Mouse (Mus musculus): Measurements from ENCODE around the gene Ephb4. TPM values are rescaled to one million over a fixed set of nuclear protein-coding genes. Genes with fewer than 3 reads are reported as not detected.
A peak's percentile ranks its signal among the peaks of the same experiment; 100 is the strongest.

The Ephb4 gene
- total and polyA plus RNA-seq, 3 experiments: 0.08 to 0.12 TPM; not detected in 1

GRCm38 (mm10) chr5:137308356-137308755 is 41.6 kb upstream of the Ephb4 start:
- Histone ChIP-seq H3K36me3 (ENCODE audit: control insufficient read depth in 1 of 2, insufficient read depth in 2 of 2, low read length in 2 of 2) (peaks cover 0 to 32% of the 10 kb centered on the region in 2 experiments; a peak in 2 of 4 replicates), H3K27ac (ENCODE audit: control insufficient read depth, low read depth, low read length) (peak overlapping the region; percentile 93), H3K79me2 (ENCODE audit: control insufficient read depth, insufficient read depth, low read length, poor library complexity) (peaks cover 34% of the 10 kb centered on the region), H3K27me3 (ENCODE audit: control insufficient read depth in 1 of 2, insufficient read depth in 2 of 2, low read length in 2 of 2) (no peaks in the 10 kb centered on the region), H3K4me3 (ENCODE audit: control insufficient read depth in 1 of 2, insufficient read depth in 1 of 2, low read depth in 2 of 2, low read length in 2 of 2) (peak overlapping the region; percentile 73 to 82), H3K9ac (ENCODE audit: control insufficient read depth, low read depth, low read length, poor library complexity, severe bottlenecking) (peak overlapping the region; percentile 93), H3K4me1 (ENCODE audit: control insufficient read depth in 1 of 2, insufficient read depth in 2 of 2, low read length in 2 of 2) (peaks cover 5 to 25% of the 10 kb centered on the region in 2 experiments; a peak in 3 of 4 replicates), H3K9me3 (replicated peaks; ENCODE audit: insufficient read depth, low read length) (no peaks in the 10 kb centered on the region)
- TF ChIP-seq MXI1 (IDR thresholded peaks at IDR 0.05; ENCODE audit: low read depth, low read length): no peak
- no peak for TF ChIP-seq KAT2A (conservative IDR thresholded peaks at IDR 0.05; ENCODE audit: low read depth, low read length)
- no peak for TF ChIP-seq POLR2AphosphoS2 (IDR thresholded peaks at IDR 0.05; ENCODE audit: low read length)
- peak in 2 of 3 experiments; percentile 22 to 34; a peak in 2 of 6 replicates for TF ChIP-seq CTCF (IDR thresholded peaks at IDR 0.05 in 2 of 3, conservative IDR thresholded peaks at IDR 0.05 in 1 of 3; ENCODE audit: control insufficient read depth in 1 of 3, insufficient read depth in 1 of 3, low read depth in 2 of 3, low read length in 3 of 3, poor library complexity in 1 of 3, severe bottlenecking in 1 of 3)
- TF ChIP-seq MYC (IDR thresholded peaks at IDR 0.05; ENCODE audit: low read depth, low read length): no peak
- no peak for TF ChIP-seq SIN3A (IDR thresholded peaks at IDR 0.05; ENCODE audit: low read length)
- DNase-seq (ENCODE audit: low read depth, low spot score): peak; percentile 59

GRCm38 (mm10) chr5:137313466-137314192 is 36.3 kb upstream of the Ephb4 start:
- Histone ChIP-seq H3K4me1 (ENCODE audit: control insufficient read depth in 1 of 2, insufficient read depth in 2 of 2, low read length in 2 of 2) (peaks cover 16 to 17% of the 10 kb centered on the region in 2 experiments), H3K9me3 (replicated peaks; ENCODE audit: insufficient read depth, low read length) (no peaks in the 10 kb centered on the region), H3K27me3 (ENCODE audit: control insufficient read depth in 1 of 2, insufficient read depth in 2 of 2, low read length in 2 of 2) (no peaks in the 10 kb centered on the region), H3K27ac (ENCODE audit: control insufficient read depth, low read depth, low read length) (no peak overlapping the region), H3K79me2 (ENCODE audit: control insufficient read depth, insufficient read depth, low read length, poor library complexity) (no peaks in the 10 kb centered on the region), H3K9ac (ENCODE audit: control insufficient read depth, low read depth, low read length, poor library complexity, severe bottlenecking) (no peak overlapping the region), H3K36me3 (ENCODE audit: control insufficient read depth in 1 of 2, insufficient read depth in 2 of 2, low read length in 2 of 2) (peaks cover 0 to 13% of the 10 kb centered on the region in 2 experiments; a peak in 2 of 4 replicates), H3K4me3 (ENCODE audit: control insufficient read depth in 1 of 2, insufficient read depth in 1 of 2, low read depth in 2 of 2, low read length in 2 of 2) (no peak overlapping the region)
- DNase-seq (ENCODE audit: low read depth, low spot score): no peak
- TF ChIP-seq USF2 (IDR thresholded peaks at IDR 0.05; ENCODE audit: borderline replicate concordance in 1 of 2, insufficient read depth in 1 of 2, low read depth in 1 of 2, low read length in 2 of 2): no peak
- no peak for TF ChIP-seq TBP (IDR thresholded peaks at IDR 0.05; ENCODE audit: low read depth, low read length)
- TF ChIP-seq MAX (IDR thresholded peaks at IDR 0.05; ENCODE audit: low read length): no peak
- no peak for TF ChIP-seq POLR2AphosphoS2 (IDR thresholded peaks at IDR 0.05; ENCODE audit: low read length)
- no peak for TF ChIP-seq RCOR1 (IDR thresholded peaks at IDR 0.05; ENCODE audit: low read depth, low read length)
- TF ChIP-seq NELFE (IDR thresholded peaks at IDR 0.05; ENCODE audit: low read depth, low read length): no peak
- TF ChIP-seq USF1 (IDR thresholded peaks at IDR 0.05; ENCODE audit: low read depth, low read length): no peak
- TF ChIP-seq ETS1 (IDR thresholded peaks at IDR 0.05; ENCODE audit: low read depth, low read length): no peak
- no peak for TF ChIP-seq MYC (IDR thresholded peaks at IDR 0.05; ENCODE audit: low read depth, low read length)
- no peak for TF ChIP-seq MAZ (IDR thresholded peaks at IDR 0.05; ENCODE audit: low read depth, low read length)
- TF ChIP-seq ZNF384 (IDR thresholded peaks at IDR 0.05; ENCODE audit: low read depth, low read length): no peak
- TF ChIP-seq NRF1 (IDR thresholded peaks at IDR 0.05; ENCODE audit: insufficient read depth, low read depth, low read length, poor library complexity, severe bottlenecking): no peak
- no peak for TF ChIP-seq JUND (IDR thresholded peaks at IDR 0.05; ENCODE audit: low read depth, low read length)
- TF ChIP-seq CTCF (IDR thresholded peaks at IDR 0.05 in 2 of 3, conservative IDR thresholded peaks at IDR 0.05 in 1 of 3; ENCODE audit: control insufficient read depth in 1 of 3, insufficient read depth in 1 of 3, low read depth in 2 of 3, low read length in 3 of 3, poor library complexity in 1 of 3, severe bottlenecking in 1 of 3): no peak
- no peak for TF ChIP-seq POLR2AphosphoS5 (IDR thresholded peaks at IDR 0.05; ENCODE audit: borderline replicate concordance, low read depth, low read length)
- TF ChIP-seq ZKSCAN1 (IDR thresholded peaks at IDR 0.05; ENCODE audit: low read depth, low read length): no peak
- TF ChIP-seq UBTF (IDR thresholded peaks at IDR 0.05; ENCODE audit: borderline replicate concordance, insufficient read depth, low read depth, low read length): no peak
- TF ChIP-seq MXI1 (IDR thresholded peaks at IDR 0.05; ENCODE audit: low read depth, low read length): no peak
- TF ChIP-seq KAT2A (conservative IDR thresholded peaks at IDR 0.05; ENCODE audit: low read depth, low read length): no peak
- no peak for TF ChIP-seq SMC3 (IDR thresholded peaks at IDR 0.05; ENCODE audit: low read depth, low read length)

All from MEL (cell line).